Mouse (Mus musculus) megakaryocyte progenitor cell, adult 5-6 weeks (primary cell): ENCODE measurements around the gene Pde3a. TPM values are rescaled to one million over a fixed set of nuclear protein-coding genes. Genes with fewer than 3 reads are reported as not detected.
A peak's percentile ranks its signal among the peaks of the same experiment; 100 is the strongest.

Experiments
- ATAC-seq: replicated peaks from 2 replicates; pipeline ENCODE4 v1.8.0; 2016; ENCODE audit warnings: mild to moderate bottlenecking, moderate TSS enrichment, inconsistent platforms; ENCODE audit not compliant: poor library complexity
- total RNA-seq, 2 experiments: library from RNA; stranded (forward) in 1 of 2; stranded (reverse) in 1 of 2; fragments of 157-497, 149-512 nt in 1 of 2; fragments of 200-1000 nt in 1 of 2; gene quantifications; 2 replicates each; pipeline versions ENCODE4 v1.2.3 to v1.2.4; 2015 to 2017

The Pde3a gene
- total RNA-seq, 2 experiments from 2014 or later = not detected

- ATAC-seq = no peak
These were observed 16.2 kb downstream of the Pde3a start for GRCm38 (mm10) chr6:141265257-141265656.

- ATAC-seq = no peak
These were observed 19.0 kb downstream of the Pde3a start for GRCm38 (mm10) chr6:141267888-141268570.

- no peak for ATAC-seq
These were observed 19.8 kb downstream of the Pde3a start for GRCm38 (mm10) chr6:141268871-141269270.

GRCm38 (mm10) chr6:141271133-141271532 is 22.1 kb downstream of the Pde3a start:
- no peak for ATAC-seq

- no peak for ATAC-seq
These were observed 22.5 kb downstream of the Pde3a start for GRCm38 (mm10) chr6:141271579-141271978.

- no peak for ATAC-seq
These were observed 24.6 kb downstream of the Pde3a start for GRCm38 (mm10) chr6:141273685-141274084.

DNA sequence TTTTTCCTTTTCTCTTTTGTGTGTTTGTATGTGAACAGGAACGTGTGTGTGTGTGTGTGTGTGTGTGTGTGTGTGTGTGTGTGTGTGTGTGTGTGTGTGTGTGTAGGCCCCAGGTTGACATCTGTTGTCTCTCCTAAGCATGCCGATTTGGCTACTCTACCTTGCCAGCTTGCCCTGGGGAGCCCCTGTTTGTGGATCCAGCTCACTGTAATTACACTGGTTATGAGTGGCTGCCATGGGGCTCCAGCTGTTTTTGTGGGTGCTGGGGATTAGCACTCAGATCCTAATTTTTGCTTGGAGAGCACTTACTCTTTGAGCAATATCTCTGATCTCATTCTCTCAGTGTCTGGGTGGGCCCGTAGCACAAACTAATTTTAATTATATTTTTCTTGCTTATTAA is 32.6 kb downstream of the Pde3a start:
- no peak for ATAC-seq

- ATAC-seq = no peak
These were observed 33.7 kb downstream of the Pde3a start for GRCm38 (mm10) chr6:141282796-141283195.

DNA sequence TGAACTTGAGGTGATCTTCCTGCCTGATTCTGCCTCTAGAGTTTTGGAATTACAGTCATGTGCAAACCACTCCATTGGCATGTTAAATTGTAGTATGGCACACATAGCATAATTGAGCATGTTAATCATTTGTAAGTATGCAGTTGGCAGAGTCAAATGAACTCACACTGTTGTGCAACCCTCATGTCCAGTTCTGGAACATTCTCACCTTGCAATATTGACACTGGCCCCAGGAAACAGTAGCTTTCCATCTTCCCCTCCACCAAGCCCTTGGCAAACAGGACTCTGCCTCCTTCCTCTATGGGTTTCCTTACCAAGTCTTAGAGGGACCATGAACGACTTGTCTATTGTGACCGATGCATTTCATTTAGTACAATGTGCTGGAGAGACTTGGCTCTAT is 42.1 kb downstream of the Pde3a start:
- ATAC-seq = no peak

- no peak for ATAC-seq
These were observed 43.9 kb downstream of the Pde3a start for GRCm38 (mm10) chr6:141292826-141293459.

- no peak for ATAC-seq
These were observed 44.4 kb downstream of the Pde3a start for GRCm38 (mm10) chr6:141293460-141293853.

DNA sequence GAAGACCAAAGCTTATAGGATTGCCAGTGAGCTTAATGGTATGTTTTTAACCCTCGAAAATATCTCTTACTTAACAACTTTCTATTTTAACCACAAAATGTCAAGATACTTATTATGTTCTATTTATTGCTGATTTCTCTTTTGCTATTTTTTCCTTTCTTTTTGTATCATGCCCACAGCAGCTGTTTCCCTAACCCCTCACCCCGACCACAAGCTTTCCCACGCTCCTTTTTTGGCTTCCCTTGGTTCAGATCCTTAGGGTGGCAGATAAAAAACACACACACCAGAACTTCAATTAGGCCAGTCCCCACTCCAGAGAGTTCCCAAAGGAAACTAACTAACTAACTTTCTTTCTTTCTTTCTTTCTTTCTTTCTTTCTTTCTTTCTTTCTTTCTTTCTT is 46.2 kb downstream of the Pde3a start:
- ATAC-seq = peak; percentile 69

DNA sequence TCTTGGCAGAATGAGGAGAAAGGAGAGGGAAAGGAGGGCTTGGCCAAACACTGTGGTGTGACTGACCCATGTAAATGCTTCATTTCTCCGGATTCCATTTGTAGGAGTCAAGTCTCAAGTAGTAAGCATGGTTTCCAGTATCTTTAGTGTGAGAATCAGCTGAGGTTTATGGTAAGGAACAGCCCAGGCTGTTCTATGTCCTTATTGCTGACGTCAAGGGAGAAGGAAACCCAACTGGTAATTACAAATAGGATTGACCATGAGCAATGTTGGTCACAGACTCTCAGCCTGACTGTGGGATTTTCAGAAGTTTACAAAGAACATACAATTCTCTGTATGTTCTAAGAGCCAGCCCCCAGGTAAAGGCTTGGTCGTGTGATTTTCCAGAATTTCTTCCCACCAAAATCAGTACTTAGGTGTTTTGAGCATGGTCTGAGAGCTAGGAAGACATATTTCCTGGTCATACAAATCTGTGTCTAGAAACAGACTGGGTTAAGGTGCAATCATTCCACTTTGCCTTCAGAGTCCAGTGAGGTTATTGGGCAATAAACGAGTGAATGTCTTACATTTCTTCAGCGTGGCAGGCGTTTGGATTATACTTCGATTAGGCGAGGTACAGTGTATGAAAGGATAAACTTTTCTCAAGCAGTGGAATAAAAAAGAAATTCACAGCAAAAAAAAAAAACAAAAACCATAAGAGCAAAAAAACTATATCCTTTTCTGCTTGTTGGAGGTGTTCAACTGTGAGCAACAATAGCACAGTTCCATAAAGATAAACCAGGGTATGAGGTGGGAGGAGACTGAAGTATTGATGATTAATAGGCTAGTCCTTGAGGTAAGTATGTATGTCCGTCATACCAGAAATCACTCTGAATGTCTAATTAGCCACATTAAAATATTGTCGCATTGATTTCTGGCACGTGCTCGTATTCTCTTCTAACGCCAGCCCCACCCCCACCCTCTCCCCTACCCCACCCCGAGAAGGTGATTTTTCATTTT is 53.0 kb downstream of the Pde3a start:
- no peak for ATAC-seq

DNA sequence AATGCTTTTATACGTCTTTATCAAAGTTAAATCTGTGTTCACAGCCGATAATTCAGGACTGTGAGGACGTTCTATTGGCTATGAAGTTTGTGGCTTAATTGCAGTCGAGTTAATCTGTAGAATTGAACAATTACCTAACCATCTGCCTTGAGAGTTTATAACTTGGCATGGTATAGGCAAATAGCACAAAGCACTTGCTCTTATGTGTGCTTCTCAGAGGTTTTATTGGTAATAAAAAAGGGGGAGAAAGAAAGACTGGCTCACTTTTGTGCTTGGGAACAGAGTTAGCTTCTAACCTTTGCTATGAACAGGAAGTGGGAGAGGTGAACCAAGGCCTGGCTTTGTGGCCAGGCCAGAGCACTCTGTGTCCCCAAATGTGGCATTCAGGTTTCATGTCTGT is 53.8 kb downstream of the Pde3a start:
- ATAC-seq = no peak

- ATAC-seq = peak; percentile 27; the same call in 1 of the 2 replicates
These were observed 58.3 kb downstream of the Pde3a start for GRCm38 (mm10) chr6:141307326-141307725.

DNA sequence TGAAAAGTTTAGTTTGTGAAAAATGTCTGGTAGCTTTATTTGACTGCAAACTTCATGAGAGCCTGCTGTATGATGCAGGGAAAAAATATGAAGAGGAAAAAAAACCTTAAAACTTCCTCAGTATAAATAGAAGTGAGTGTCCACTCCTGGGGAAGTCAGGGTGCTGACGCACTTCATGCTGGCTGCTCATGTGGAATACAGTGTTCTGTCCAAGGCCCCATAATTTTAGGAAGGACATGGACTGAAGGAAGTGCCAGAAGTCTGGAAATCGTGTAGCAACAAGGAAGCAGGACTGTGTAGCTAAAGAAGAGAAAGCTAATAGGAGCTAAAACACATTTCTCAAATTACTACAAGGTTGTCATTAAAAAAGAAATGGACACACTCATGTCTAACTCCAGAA is 59.4 kb downstream of the Pde3a start:
- ATAC-seq = no peak

DNA sequence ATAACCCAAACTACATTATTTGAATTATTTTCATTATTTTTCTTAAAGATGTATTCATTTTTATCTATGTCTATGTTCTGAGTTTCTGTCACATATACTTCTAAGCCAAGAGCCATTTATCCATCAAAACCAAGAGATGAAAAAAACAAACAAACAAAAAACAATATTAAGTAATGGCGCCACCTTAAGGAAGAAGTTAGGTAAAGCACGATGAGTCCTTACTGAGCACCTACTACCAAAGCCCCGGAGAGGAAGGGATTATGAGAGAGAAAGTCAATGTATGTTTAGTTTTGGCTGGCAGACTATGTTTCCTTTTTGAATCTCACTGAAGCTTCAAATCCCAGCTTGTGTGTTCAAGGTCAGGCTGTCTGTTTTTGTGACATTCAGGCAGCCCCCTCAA is 60.8 kb downstream of the Pde3a start:
- ATAC-seq = peak; percentile 69

- no peak for ATAC-seq
These were observed 61.3 kb downstream of the Pde3a start for GRCm38 (mm10) chr6:141310351-141310750.

DNA sequence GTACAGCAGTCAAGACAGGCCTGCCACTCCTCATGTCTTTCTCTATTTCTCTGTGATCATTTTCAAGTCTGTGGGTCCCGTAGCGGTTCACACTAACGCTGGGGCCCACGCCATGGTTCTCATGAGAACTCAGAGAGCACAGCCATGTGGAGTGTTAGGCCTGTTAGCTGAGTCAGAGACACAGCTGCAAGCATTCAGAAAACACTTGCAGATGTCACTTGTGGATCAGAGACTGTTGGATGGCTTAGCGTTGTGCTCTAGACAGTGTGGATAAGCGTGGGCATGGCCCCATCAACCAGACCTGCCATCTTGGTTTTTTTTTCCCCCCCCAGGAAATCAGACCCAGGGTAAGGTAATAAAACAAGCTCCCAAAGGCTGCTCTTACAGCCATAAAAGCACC is 62.5 kb downstream of the Pde3a start:
- no peak for ATAC-seq

DNA sequence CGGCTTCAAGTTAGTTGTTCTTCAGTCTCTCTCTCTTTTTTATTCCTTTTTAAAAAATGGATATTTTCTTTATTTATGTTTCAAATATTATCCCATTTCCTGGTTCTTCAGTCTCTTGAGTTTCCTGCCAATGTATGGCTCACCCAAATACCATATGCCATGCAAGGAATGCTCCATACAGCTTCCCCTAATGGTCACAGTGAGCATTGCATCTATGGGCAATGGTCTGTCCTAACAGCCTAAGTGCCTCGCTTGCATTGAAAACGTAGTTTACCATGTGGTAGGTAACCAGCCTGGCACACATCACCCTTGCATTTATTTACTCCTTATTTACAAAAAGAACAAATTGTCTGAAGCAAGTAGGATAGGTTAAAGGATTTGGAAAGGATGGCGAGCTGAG is 64.0 kb downstream of the Pde3a start:
- ATAC-seq = no peak

DNA sequence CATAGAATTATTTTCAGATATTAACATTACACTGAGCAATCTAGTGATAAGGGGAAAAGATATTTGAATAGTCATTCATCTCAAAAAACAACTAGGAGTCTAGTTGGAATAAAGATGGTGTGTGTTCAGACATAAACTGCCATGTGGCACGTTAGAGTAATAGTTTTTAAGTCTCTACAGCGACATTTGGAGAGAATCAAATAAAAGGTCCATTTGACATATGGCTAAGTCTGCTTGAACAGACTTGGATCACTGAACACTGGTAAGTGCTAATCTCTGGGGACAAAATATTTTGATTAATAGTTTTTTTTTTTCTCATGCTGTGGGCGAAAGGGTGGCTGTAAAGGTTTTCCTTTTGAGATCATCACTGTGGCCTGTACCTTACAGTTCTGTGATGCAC is 69.4 kb downstream of the Pde3a start:
- ATAC-seq = no peak

DNA sequence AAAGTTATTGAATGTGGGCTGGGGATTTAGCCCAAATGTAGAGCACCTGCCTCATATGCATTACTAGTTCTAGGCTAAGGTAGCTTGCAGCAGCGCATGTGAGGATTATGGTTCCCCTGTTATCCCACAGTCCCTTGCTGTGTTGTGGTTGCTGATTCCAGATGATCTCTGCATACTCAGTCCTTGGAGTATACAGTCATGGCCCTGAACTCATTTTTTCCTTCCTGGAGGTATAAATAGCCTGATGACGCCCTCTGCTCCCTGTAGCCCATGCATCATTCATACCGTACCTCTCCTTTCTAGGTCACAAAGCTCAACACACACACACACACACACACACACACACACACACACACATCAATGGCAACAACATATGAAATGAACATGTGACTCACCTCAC is 72.2 kb downstream of the Pde3a start:
- ATAC-seq = no peak
